Mouse (Mus musculus): ENCODE measurements around the gene Slc44a2. TPM values are rescaled to one million over a fixed set of nuclear protein-coding genes. Genes with fewer than 3 reads are reported as not detected.

The Slc44a2 gene
- polyA plus RNA-seq, 1 experiment: 115 TPM

- Histone ChIP-seq H3K4me1 (ENCODE audit: control insufficient read depth, insufficient read depth, low read length) (no peaks in the 10 kb centered on the region), H3K4me3 (ENCODE audit: insufficient read depth, low read length) (peak within 1 kb of the TSS; percentile 83), H3K27ac (ENCODE audit: insufficient read depth, low read length) (peak within 1 kb of the TSS; percentile 56)
- TF ChIP-seq POLR2A (IDR thresholded peaks at IDR 0.05; ENCODE audit: low read depth, low read length) (peak; percentile 90), CTCF (IDR thresholded peaks at IDR 0.05; ENCODE audit: borderline replicate concordance, insufficient read depth, low read length) (no peak)
Observed at GRCm38 (mm10) chr9:21367357-21368111, 47.0 kb downstream of the Slc44a2 start, which contains the start of gene Ilf3. Gene Ilf3, plus strand, starts transcription at chr9:21367871.

GRCm38 (mm10) chr9:21368131-21368584 lies 47.7 kb downstream of the Slc44a2 start:
- Histone ChIP-seq H3K4me1 (ENCODE audit: control insufficient read depth, insufficient read depth, low read length) (no peaks in the 10 kb centered on the region), H3K4me3 (ENCODE audit: insufficient read depth, low read length) (peak overlapping the region; percentile 83)
- TF ChIP-seq POLR2A (IDR thresholded peaks at IDR 0.05; ENCODE audit: low read depth, low read length) (peak; percentile 58), CTCF (IDR thresholded peaks at IDR 0.05; ENCODE audit: borderline replicate concordance, insufficient read depth, low read length) (no peak)

GRCm38 (mm10) chr9:21369080-21369479 lies 48.6 kb downstream of the Slc44a2 start:
- no peak overlapping the region for H3K27ac ChIP-seq (ENCODE audit: insufficient read depth, low read length)
- peak overlapping the region; percentile 83 for H3K4me3 ChIP-seq (ENCODE audit: insufficient read depth, low read length)
- no peak for TF ChIP-seq CTCF (IDR thresholded peaks at IDR 0.05; ENCODE audit: borderline replicate concordance, insufficient read depth, low read length)
- TF ChIP-seq POLR2A (IDR thresholded peaks at IDR 0.05; ENCODE audit: low read depth, low read length): no peak
- no peaks in the 10 kb centered on the region for H3K4me1 ChIP-seq (ENCODE audit: control insufficient read depth, insufficient read depth, low read length)

More at GRCm38 (mm10) chr9:21368131-21368584, 47.7 kb downstream of the Slc44a2 start:
- H3K27ac ChIP-seq (ENCODE audit: insufficient read depth, low read length): peak overlapping the region; percentile 34

GRCm38 (mm10) chr9:21370876-21371275 lies 50.4 kb downstream of the Slc44a2 start:
- Histone ChIP-seq H3K4me1 (ENCODE audit: control insufficient read depth, insufficient read depth, low read length) (peaks cover 2% of the 10 kb centered on the region; the same call in 1 of the 2 replicates), H3K4me3 (ENCODE audit: insufficient read depth, low read length) (no peak overlapping the region), H3K27ac (ENCODE audit: insufficient read depth, low read length) (no peak overlapping the region)
- no peak for TF ChIP-seq CTCF (IDR thresholded peaks at IDR 0.05; ENCODE audit: borderline replicate concordance, insufficient read depth, low read length)
- TF ChIP-seq POLR2A (IDR thresholded peaks at IDR 0.05; ENCODE audit: low read depth, low read length): no peak

- Histone ChIP-seq H3K4me1 (ENCODE audit: control insufficient read depth, insufficient read depth, low read length) (peaks cover 2% of the 10 kb centered on the region; the same call in 1 of the 2 replicates), H3K27ac (ENCODE audit: insufficient read depth, low read length) (no peak overlapping the region), H3K4me3 (ENCODE audit: insufficient read depth, low read length) (no peak overlapping the region)
- TF ChIP-seq CTCF (IDR thresholded peaks at IDR 0.05; ENCODE audit: borderline replicate concordance, insufficient read depth, low read length) (no peak), POLR2A (IDR thresholded peaks at IDR 0.05; ENCODE audit: low read depth, low read length) (no peak)
Observed at GRCm38 (mm10) chr9:21372508-21372907, 52.0 kb downstream of the Slc44a2 start.

- H3K27ac ChIP-seq (ENCODE audit: insufficient read depth, low read length): no peak overlapping the region
- TF ChIP-seq POLR2A (IDR thresholded peaks at IDR 0.05; ENCODE audit: low read depth, low read length): no peak
- no peak for TF ChIP-seq CTCF (IDR thresholded peaks at IDR 0.05; ENCODE audit: borderline replicate concordance, insufficient read depth, low read length)
- no peak overlapping the region for H3K4me3 ChIP-seq (ENCODE audit: insufficient read depth, low read length)
- H3K4me1 ChIP-seq (ENCODE audit: control insufficient read depth, insufficient read depth, low read length): peaks cover 2% of the 10 kb centered on the region; the same call in 1 of the 2 replicates
Observed at GRCm38 (mm10) chr9:21379195-21379594, 58.7 kb downstream of the Slc44a2 start.

- Histone ChIP-seq H3K27ac (ENCODE audit: insufficient read depth, low read length) (no peak overlapping the region), H3K4me1 (ENCODE audit: control insufficient read depth, insufficient read depth, low read length) (no peaks in the 10 kb centered on the region; the same call in 1 of the 2 replicates), H3K4me3 (ENCODE audit: insufficient read depth, low read length) (no peak overlapping the region)
- no peak for TF ChIP-seq CTCF (IDR thresholded peaks at IDR 0.05; ENCODE audit: borderline replicate concordance, insufficient read depth, low read length)
- no peak for TF ChIP-seq POLR2A (IDR thresholded peaks at IDR 0.05; ENCODE audit: low read depth, low read length)
Observed at GRCm38 (mm10) chr9:21380868-21381267, 60.4 kb downstream of the Slc44a2 start.

GRCm38 (mm10) chr9:21383966-21384365 lies 63.5 kb downstream of the Slc44a2 start:
- Histone ChIP-seq H3K4me1 (ENCODE audit: control insufficient read depth, insufficient read depth, low read length) (no peaks in the 10 kb centered on the region; the same call in 1 of the 2 replicates), H3K27ac (ENCODE audit: insufficient read depth, low read length) (no peak overlapping the region), H3K4me3 (ENCODE audit: insufficient read depth, low read length) (no peak overlapping the region)
- no peak for TF ChIP-seq POLR2A (IDR thresholded peaks at IDR 0.05; ENCODE audit: low read depth, low read length)
- TF ChIP-seq CTCF (IDR thresholded peaks at IDR 0.05; ENCODE audit: borderline replicate concordance, insufficient read depth, low read length): no peak

GRCm38 (mm10) chr9:21392646-21393175 lies 72.2 kb downstream of the Slc44a2 start:
- no peaks in the 10 kb centered on the region for H3K4me1 ChIP-seq (ENCODE audit: control insufficient read depth, insufficient read depth, low read length)
- H3K4me3 ChIP-seq (ENCODE audit: insufficient read depth, low read length): no peak overlapping the region
- no peak for TF ChIP-seq CTCF (IDR thresholded peaks at IDR 0.05; ENCODE audit: borderline replicate concordance, insufficient read depth, low read length)
- no peak for TF ChIP-seq POLR2A (IDR thresholded peaks at IDR 0.05; ENCODE audit: low read depth, low read length)
- no peak overlapping the region for H3K27ac ChIP-seq (ENCODE audit: insufficient read depth, low read length)

- no peaks in the 10 kb centered on the region for H3K4me1 ChIP-seq (ENCODE audit: control insufficient read depth, insufficient read depth, low read length)
- TF ChIP-seq POLR2A (IDR thresholded peaks at IDR 0.05; ENCODE audit: low read depth, low read length) (no peak), CTCF (IDR thresholded peaks at IDR 0.05; ENCODE audit: borderline replicate concordance, insufficient read depth, low read length) (no peak)
- no peak overlapping the region for H3K27ac ChIP-seq (ENCODE audit: insufficient read depth, low read length)
- no peak overlapping the region for H3K4me3 ChIP-seq (ENCODE audit: insufficient read depth, low read length)
Observed at GRCm38 (mm10) chr9:21395692-21396091, 75.2 kb downstream of the Slc44a2 start.

Measured in embryonic fibroblast, embryonic 13.5 days (primary cell).